Mouse (Mus musculus): ENCODE measurements around the gene Cngb1. TPM values are rescaled to one million over a fixed set of nuclear protein-coding genes. Genes with fewer than 3 reads are reported as not detected.

Gene Cngb1
- polyA plus RNA-seq, 1 experiment from 2014 or later: 0.58 TPM

DNA sequence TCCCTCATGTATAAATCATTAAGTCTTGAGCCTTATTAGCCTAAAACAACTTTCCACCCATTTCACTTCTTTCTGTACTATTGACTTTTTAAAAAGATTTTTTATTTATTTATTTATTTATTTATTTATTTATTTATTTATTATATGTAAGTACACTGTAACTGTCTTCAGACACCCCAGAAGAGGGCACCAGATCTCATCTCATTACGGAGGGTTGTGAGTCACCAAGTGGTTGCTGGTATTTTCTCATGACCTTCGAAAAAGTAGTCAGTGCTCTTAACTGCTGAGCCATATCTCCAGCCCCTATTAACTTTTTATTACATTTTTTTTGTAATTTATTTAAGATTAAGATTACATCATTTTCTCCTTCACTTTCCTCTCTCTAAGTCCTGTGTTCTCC is 8.3 kb upstream of the Cngb1 start:
- no peak overlapping the region for H3K9ac ChIP-seq
- H3K4me2 ChIP-seq: no peak overlapping the region
- H3K4me3 ChIP-seq: no peak overlapping the region
- H3K36me3 ChIP-seq (replicated peaks): no peaks in the 10 kb centered on the region
- no peak for ATAC-seq (replicated peaks)
- peaks cover 8% of the 10 kb centered on the region for H3K4me1 ChIP-seq
- 78% methylated on average over 2 of the region's 2 CpGs for WGBS
- no peaks in the 10 kb centered on the region for H3K9me3 ChIP-seq
- H3K27me3 ChIP-seq (replicated peaks): no peaks in the 10 kb centered on the region
- H3K27ac ChIP-seq: no peak overlapping the region

- no peaks in the 10 kb centered on the region for H3K27me3 ChIP-seq (replicated peaks)
These were observed 7.5 kb upstream of the Cngb1 start for GRCm38 (mm10) chr8:95313857-95314256.

DNA sequence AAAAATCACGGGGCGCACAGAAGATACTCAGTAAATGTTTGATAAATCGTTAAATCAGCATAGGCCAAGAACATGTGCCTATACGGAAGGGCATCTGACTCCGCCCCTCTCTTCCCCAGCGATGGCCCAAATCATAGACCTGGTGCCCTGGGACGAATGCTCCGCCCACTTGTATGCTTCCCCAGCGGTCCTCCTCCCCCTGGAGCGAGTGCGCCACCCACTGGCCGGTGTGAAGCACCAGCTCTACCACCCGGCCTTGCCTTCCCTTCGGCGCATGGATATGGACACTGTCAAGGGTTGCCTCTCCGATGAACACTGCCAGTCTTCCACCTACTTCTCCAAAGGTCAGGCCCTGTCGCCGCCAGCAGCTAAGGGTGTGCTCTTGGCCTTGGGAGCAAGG is 6.5 kb upstream of the Cngb1 start:
- H3K36me3 ChIP-seq (replicated peaks): no peaks in the 10 kb centered on the region
- no peaks in the 10 kb centered on the region for H3K27me3 ChIP-seq (replicated peaks)
- no peak overlapping the region for H3K4me2 ChIP-seq
- 72% methylated on average over 18 of the region's 18 CpGs for WGBS
- peaks cover 8% of the 10 kb centered on the region for H3K4me1 ChIP-seq
- no peak overlapping the region for H3K27ac ChIP-seq
- no peak overlapping the region for H3K4me3 ChIP-seq
- no peaks in the 10 kb centered on the region for H3K9me3 ChIP-seq
- H3K9ac ChIP-seq: no peak overlapping the region
- no peak for ATAC-seq (replicated peaks)

More at GRCm38 (mm10) chr8:95313857-95314256, 7.5 kb upstream of the Cngb1 start:
- 91% methylated on average over 6 of the region's 6 CpGs for WGBS
- H3K4me1 ChIP-seq: peaks cover 8% of the 10 kb centered on the region
- no peaks in the 10 kb centered on the region for H3K36me3 ChIP-seq (replicated peaks)
- H3K4me3 ChIP-seq: no peak overlapping the region
- H3K9me3 ChIP-seq: no peaks in the 10 kb centered on the region
- no peak overlapping the region for H3K27ac ChIP-seq
- no peak overlapping the region for H3K9ac ChIP-seq
- no peak overlapping the region for H3K4me2 ChIP-seq
- no peak for ATAC-seq (replicated peaks)

DNA sequence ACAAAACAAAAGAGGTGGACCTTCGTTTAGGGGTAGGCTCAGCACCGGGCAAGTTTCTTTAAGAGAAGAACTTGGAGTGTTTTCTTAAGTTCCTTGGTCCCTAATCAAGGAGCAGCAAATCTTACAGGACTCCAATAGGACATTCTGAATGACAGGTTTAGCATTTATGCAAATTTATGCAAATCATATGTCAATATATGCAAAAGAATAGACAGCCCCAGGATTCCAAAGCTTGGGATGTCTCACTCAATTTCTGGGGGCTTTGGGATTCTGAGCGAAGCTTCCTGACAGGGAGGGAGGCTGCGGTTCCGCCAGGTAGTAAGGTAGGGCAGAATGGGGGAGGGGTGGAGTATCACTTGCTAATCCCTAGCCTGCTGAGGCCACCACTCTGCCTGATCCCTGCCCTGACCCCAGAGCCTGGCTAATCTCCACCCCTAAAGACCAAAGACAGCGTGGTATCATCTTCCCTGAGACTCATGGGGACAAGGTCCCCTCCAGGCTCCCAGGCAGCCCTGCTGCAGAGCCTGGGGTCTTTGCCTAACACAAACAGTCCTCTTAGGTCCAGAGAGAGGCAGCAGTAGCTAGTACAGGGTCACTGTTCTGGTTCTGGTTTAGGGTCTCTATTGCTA is 4.1 kb upstream of the Cngb1 start, which contains the start of gene Tepp:
TSS of gene Tepp (plus strand) at position 225 of the 629 bp plus-strand sequence.
- Histone ChIP-seq H3K27ac (0 out of 2 replicates have a peak within 1 kb of the TSS, but pooled peaks have one; percentile 28), H3K4me3 (no peak within 1 kb of the TSS), H3K4me2 (no peak within 1 kb of the TSS), H3K9me3 (no peaks in the 10 kb centered on the region), H3K27me3 (replicated peaks) (no peaks in the 10 kb centered on the region), H3K36me3 (replicated peaks) (no peaks in the 10 kb centered on the region), H3K9ac (no peak within 1 kb of the TSS), H3K4me1 (peaks cover 8% of the 10 kb centered on the region)
- ATAC-seq (replicated peaks): peak; percentile 50; the same call in 1 of the 2 replicates
- WGBS: 17% methylated on average over 6 of the region's 6 CpGs

DNA sequence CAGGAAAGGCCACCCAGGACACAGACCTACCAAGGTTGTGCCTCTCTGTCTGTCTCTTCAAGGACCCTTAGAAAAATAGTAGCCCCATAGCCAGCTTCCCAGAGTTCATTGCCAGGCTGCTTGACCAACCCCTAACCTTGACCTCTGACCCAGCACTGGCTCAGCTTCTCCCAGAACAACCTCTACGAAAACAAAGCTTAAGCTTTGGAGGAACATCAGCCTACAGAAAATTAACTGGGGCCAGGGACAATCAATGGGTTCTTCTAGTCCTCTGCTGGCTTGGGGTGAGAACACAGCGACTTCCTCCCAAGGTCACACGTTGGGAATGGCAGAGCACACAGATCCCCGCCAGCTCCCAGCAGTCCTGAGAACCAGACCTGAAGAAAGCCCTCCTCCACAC is 859 bp downstream of the Cngb1 start:
- no peaks in the 10 kb centered on the region for H3K36me3 ChIP-seq (replicated peaks)
- no peak overlapping the region for H3K27ac ChIP-seq
- no peak overlapping the region for H3K9ac ChIP-seq
- H3K4me3 ChIP-seq: no peak overlapping the region
- H3K4me2 ChIP-seq: no peak overlapping the region
- H3K27me3 ChIP-seq (replicated peaks): no peaks in the 10 kb centered on the region
- ATAC-seq (replicated peaks): no peak
- WGBS: 79% methylated on average over 4 of the region's 4 CpGs
- H3K4me1 ChIP-seq: peaks cover 3% of the 10 kb centered on the region
- no peaks in the 10 kb centered on the region for H3K9me3 ChIP-seq

DNA sequence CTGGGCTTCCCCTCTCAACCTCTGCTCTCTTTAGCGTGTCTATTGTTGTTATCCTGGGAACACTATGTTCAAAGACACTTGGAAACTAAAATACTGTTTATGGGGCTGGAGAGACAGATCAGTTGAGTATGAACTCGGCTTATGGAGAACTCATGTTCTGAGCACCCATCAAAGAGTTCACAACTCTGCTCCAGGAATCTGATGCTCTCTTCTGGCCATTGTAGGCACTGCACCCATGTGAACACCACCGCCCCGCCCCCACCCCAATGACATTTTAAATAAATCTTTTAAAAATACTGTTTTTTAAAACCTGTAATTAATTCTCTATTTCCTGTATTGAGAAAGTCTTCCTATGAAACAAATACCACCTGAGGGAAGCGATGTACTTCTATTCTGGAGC is 4.0 kb downstream of the Cngb1 start:
- Histone ChIP-seq H3K4me1 (no peaks in the 10 kb centered on the region), H3K4me2 (no peak overlapping the region), H3K9me3 (no peaks in the 10 kb centered on the region), H3K9ac (no peak overlapping the region), H3K36me3 (replicated peaks) (no peaks in the 10 kb centered on the region), H3K27ac (no peak overlapping the region), H3K27me3 (replicated peaks) (no peaks in the 10 kb centered on the region), H3K4me3 (no peak overlapping the region)
- ATAC-seq (replicated peaks): no peak
- WGBS: 27% methylated on average over 5 of the region's 5 CpGs

- no peaks in the 10 kb centered on the region for H3K4me1 ChIP-seq
- ATAC-seq (replicated peaks): no peak
- H3K27ac ChIP-seq: no peak overlapping the region
- no peak overlapping the region for H3K9ac ChIP-seq
- H3K36me3 ChIP-seq (replicated peaks): no peaks in the 10 kb centered on the region
- H3K9me3 ChIP-seq: no peaks in the 10 kb centered on the region
- no peaks in the 10 kb centered on the region for H3K27me3 ChIP-seq (replicated peaks)
- no peak overlapping the region for H3K4me2 ChIP-seq
- H3K4me3 ChIP-seq: no peak overlapping the region
- 72% methylated on average over 7 of the region's 7 CpGs for WGBS
These were observed 12.5 kb downstream of the Cngb1 start for GRCm38 (mm10) chr8:95293891-95294290.

DNA sequence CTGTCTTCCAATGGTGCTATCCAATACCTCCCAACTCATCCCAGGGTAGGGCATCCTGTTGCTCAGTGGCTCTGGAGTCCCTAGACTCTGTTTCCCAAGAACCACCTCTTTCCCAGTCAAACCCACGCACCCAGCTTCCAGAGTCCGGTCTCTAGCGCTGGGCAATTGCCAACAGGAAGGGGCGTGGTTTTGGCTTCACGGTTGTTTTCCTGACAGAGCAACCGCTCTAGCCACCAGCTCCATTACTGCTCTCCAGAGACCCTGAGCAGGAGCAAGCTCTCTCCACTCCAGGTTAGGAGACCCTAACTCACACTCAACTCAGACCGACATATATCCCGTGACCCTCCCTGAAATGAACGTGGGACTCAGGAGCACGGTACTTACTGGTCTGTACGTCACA is 13.2 kb downstream of the Cngb1 start:
- Histone ChIP-seq H3K4me2 (no peak overlapping the region), H3K36me3 (replicated peaks) (no peaks in the 10 kb centered on the region), H3K9me3 (no peaks in the 10 kb centered on the region), H3K4me1 (no peaks in the 10 kb centered on the region), H3K27me3 (replicated peaks) (no peaks in the 10 kb centered on the region), H3K27ac (no peak overlapping the region), H3K4me3 (no peak overlapping the region), H3K9ac (no peak overlapping the region)
- WGBS: 83% methylated on average over 11 of the region's 11 CpGs
- no peak for ATAC-seq (replicated peaks)

DNA sequence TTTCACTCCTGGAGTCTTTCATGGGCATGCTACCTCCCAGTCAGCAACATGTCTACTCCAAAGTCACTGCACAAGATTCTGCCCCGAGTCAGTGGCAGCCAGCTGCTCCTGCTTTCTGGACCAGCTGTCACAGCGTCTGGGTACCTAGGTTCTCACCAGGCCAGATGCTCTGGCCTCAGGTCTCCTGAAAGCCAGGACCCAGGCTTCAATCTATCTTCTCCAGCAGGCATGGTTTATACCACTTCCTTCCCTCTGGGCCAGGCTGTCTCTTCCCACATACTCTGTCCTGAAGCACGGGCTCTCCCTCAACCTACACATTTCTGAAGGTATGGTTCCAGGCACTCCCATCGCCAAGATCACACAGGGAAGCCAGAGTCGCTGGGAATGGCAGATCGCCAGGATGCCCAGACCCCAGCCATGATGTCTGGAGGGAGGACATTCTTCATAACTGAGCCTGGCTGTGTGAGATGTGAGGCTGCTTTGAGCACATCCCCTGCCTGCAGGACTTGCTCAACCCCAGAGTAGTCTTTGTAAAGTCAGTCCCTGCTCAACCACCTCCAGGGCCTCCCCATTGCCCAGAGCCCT is 17.2 kb downstream of the Cngb1 start:
- WGBS: 82% methylated on average over 6 of the region's 6 CpGs
- Histone ChIP-seq H3K9ac (no peak overlapping the region), H3K36me3 (replicated peaks) (no peaks in the 10 kb centered on the region), H3K27me3 (replicated peaks) (no peaks in the 10 kb centered on the region), H3K4me1 (no peaks in the 10 kb centered on the region), H3K4me3 (no peak overlapping the region), H3K27ac (no peak overlapping the region), H3K9me3 (no peaks in the 10 kb centered on the region), H3K4me2 (no peak overlapping the region)
- no peak for ATAC-seq (replicated peaks)

DNA sequence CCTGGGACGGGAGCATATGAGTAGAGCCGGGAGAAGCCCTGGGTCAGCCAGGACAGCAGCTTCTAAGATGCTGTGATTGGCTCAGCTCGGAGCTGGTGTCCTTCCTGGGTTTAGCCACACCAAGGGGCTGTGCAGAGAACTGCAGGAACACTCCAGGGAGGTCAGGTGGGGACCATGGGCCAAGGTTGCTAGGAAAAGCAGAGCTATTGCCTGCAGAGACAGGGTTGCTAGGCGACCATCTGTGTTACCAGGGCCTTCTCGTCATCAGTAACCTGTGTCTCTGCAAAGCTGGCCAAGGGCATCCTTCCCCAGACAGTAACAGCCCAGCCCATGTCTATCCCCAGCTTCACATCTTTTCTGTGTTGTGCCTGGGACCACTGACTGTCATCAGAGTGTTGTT is 24.9 kb downstream of the Cngb1 start:
- peak; percentile 88 for ATAC-seq (replicated peaks)
- peaks cover 8% of the 10 kb centered on the region; the same call in 1 of the 2 replicates for H3K4me1 ChIP-seq
- no peak overlapping the region for H3K4me3 ChIP-seq
- no peaks in the 10 kb centered on the region for H3K36me3 ChIP-seq (replicated peaks)
- no peaks in the 10 kb centered on the region for H3K27me3 ChIP-seq (replicated peaks)
- H3K27ac ChIP-seq: peak overlapping the region; percentile 32
- H3K9ac ChIP-seq: no peak overlapping the region
- no peak overlapping the region for H3K4me2 ChIP-seq
- no peaks in the 10 kb centered on the region for H3K9me3 ChIP-seq
- WGBS: 50% methylated on average over 5 of the region's 5 CpGs

DNA sequence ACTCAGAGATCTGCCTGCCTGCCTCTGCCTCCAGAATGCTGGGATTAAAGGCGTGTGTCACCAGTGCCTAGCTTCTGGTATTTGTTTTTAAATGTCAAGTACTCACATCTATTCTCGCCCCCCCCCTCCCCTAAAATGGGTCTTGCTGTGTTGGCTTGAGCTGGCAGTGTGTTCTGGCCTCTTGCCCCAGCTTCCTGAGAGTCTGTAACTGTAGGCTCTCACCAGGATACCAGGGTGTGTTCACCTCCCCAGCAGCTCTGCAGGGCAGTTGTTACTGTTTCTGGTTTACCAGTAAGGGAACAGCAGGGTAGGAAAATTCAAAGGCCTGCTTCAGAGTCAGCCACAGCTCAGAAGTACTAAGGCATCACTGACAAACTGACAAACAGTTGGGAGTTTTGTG is 33.5 kb downstream of the Cngb1 start:
- Histone ChIP-seq H3K9ac (no peak overlapping the region), H3K27ac (no peak overlapping the region), H3K4me1 (no peaks in the 10 kb centered on the region), H3K36me3 (replicated peaks) (no peaks in the 10 kb centered on the region), H3K4me2 (no peak overlapping the region), H3K27me3 (replicated peaks) (no peaks in the 10 kb centered on the region), H3K9me3 (no peaks in the 10 kb centered on the region), H3K4me3 (no peak overlapping the region)
- ATAC-seq (replicated peaks): no peak
- 40% methylated on average over 2 of the region's 2 CpGs for WGBS

DNA sequence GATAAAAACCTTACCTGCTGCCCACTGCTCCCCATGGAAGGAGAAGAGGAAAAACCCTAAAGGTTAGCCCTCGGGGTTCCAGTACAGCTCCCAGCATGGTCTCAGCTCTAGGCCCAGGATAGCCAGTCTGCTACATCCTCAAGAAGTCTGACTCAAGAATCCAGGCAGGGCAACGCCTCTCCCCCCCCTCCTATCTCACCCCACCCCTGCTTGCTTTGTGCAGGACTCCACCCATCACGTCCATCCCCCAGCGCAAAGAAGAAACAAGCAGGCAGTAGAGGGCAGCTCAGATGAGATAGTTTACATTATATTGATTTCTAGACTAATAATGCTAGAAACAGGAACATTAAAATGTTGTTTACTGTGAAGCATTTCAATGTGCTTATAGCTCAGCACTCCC is 34.5 kb downstream of the Cngb1 start:
- Histone ChIP-seq H3K27ac (no peak overlapping the region), H3K4me2 (no peak overlapping the region), H3K36me3 (replicated peaks) (no peaks in the 10 kb centered on the region), H3K9ac (no peak overlapping the region), H3K9me3 (no peaks in the 10 kb centered on the region), H3K27me3 (replicated peaks) (no peaks in the 10 kb centered on the region), H3K4me3 (no peak overlapping the region), H3K4me1 (no peaks in the 10 kb centered on the region)
- WGBS: 29% methylated on average over 4 of the region's 4 CpGs
- no peak for ATAC-seq (replicated peaks)

DNA sequence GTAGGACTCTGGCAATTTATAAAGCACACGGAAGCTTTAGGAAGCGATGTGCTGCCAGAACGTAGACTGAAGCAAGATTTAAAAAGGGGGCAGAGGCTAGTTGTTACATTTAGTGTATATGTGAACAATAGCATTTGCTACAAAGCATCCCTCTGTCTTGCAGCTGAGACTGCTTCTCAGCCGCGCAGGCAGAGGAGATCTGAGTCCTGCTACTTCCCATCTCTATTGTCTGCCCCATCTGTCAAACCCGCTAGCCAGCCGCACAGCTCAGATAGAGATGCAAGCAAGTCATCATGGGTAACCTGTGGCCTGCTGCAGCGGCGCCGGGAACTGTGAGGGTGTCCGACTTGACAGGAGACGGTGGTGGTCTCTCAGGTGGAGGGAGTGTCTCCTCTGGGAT is 35.9 kb downstream of the Cngb1 start:
- Histone ChIP-seq H3K4me1 (no peaks in the 10 kb centered on the region), H3K9ac (no peak overlapping the region), H3K4me2 (no peak overlapping the region), H3K4me3 (no peak overlapping the region), H3K27ac (no peak overlapping the region), H3K9me3 (no peaks in the 10 kb centered on the region), H3K27me3 (replicated peaks) (no peaks in the 10 kb centered on the region), H3K36me3 (replicated peaks) (no peaks in the 10 kb centered on the region)
- ATAC-seq (replicated peaks): no peak
- 61% methylated on average over 12 of the region's 12 CpGs for WGBS
